Mouse (Mus musculus) stomach, postnatal 0 days (tissue): ENCODE measurements at regions not wholly inside any gene's neighbourhood (a gene's known extent, or its start where the extent isn't known, plus 50 kb on each side); places are given as distances from the start of the nearest gene placed in this dataset.

Experiments used
- ATAC-seq: fragments of 200-750 bp; cut with Nextera tagmentation; 2 replicates; pipeline ENCODE4 v1.8.0; 2017; ENCODE audit not compliant: low FRiP score, low TSS enrichment
- DNase-seq: peaks from one replicate; pipeline ENCODE4 v3.0.0-alpha.2; 2016; ENCODE audit warnings: low spot score
- H3K27ac ChIP-seq: fragments of 300-500 bp; sonication (generic); replicated peaks from 2 replicates; pipeline ENCODE4 v1.5.1; 2014; ENCODE audit warnings: mild to moderate bottlenecking, control low read depth
- H3K27me3 ChIP-seq: fragments of 300-500 bp; sonication (generic); 2 replicates; pipeline ENCODE4 v1.6.1; 2014; ENCODE audit warnings: low read length; ENCODE audit not compliant: control insufficient read depth, insufficient read depth
- H3K36me3 ChIP-seq: fragments of 300-500 bp; sonication (generic); 2 replicates; pipeline ENCODE4 v1.6.1; 2014; ENCODE audit warnings: low read length, mixed read lengths; ENCODE audit not compliant: control insufficient read depth, insufficient read depth
- H3K4me1 ChIP-seq: fragments of 300-500 bp; sonication (generic); replicated peaks from 2 replicates; pipeline ENCODE4 v1.6.1; 2014; ENCODE audit warnings: antibody characterized with exemption; ENCODE audit not compliant: control insufficient read depth, insufficient read depth
- H3K4me2 ChIP-seq: fragments of 300-500 bp; sonication (generic); replicated peaks from 2 replicates; pipeline ENCODE4 v1.6.1; 2014; ENCODE audit warnings: low read depth, mild to moderate bottlenecking, control low read depth, moderate library complexity
- H3K4me3 ChIP-seq: fragments of 300-500 bp; sonication (generic); 2 replicates; pipeline ENCODE4 v1.5.1; 2014; ENCODE audit warnings: low read depth, low read length, control low read depth
- H3K9ac ChIP-seq: fragments of 300-500 bp; sonication (generic); 2 replicates; pipeline ENCODE4 v1.6.1; 2014; ENCODE audit warnings: mild to moderate bottlenecking, low read length, control low read depth, mixed read lengths
- H3K9me3 ChIP-seq: fragments of 300-500 bp; sonication (generic); 2 replicates; pipeline ENCODE4 v1.6.1; 2016; ENCODE audit warnings: low read length; ENCODE audit not compliant: control insufficient read depth
- CTCF ChIP-seq: IDR thresholded peaks from 2 replicates; pipeline ENCODE4 v1.5.1; 2016; ENCODE audit warnings: antibody characterized with exemption, low read depth, mild to moderate bottlenecking, moderate library complexity
- EP300 ChIP-seq: optimal IDR thresholded peaks from 2 replicates; pipeline ENCODE3; 2016; ENCODE audit warnings: antibody characterized with exemption
- WGBS: fragments of 180-500 bp; shearing (Covaris S2); extraction: QIAGEN DNeasy Blood & Tissue Kit; methylation state at CpG from one replicate; pipeline ENCODE4 v1.1.7; 2014; 5-methylcytosine and 5-hydroxymethylcytosine counted together

DNA sequence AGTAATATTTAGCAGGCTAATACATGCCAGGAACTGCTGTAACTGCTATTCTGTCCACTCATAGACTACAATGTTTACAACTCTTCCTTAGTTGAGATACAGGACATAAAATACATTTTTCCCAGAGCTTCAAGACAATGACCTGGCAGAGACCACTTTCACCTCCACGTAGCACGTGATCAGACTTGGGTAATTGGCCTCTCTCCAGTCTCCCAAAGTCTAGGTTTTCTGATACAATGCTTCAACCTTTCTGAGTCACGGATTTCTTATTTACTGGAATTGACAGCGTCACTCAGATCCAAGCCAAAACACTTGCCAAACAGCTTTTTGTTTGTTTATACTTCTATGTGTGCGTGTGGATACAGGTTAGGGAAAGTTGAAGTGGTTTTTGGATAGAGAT, 183.2 kb downstream of the Csl start:
- no peak for ATAC-seq
- no peak overlapping the region for H3K4me2 ChIP-seq
- WGBS = 55% methylated on average over 5 of the region's 5 CpGs
- H3K9ac ChIP-seq = no peak overlapping the region
- TF ChIP-seq EP300 (no peak), CTCF (no peak)
- no peaks in the 10 kb centered on the region for H3K27me3 ChIP-seq
- H3K36me3 ChIP-seq = no peaks in the 10 kb centered on the region
- no peak overlapping the region for H3K4me3 ChIP-seq
- no peaks in the 10 kb centered on the region for H3K4me1 ChIP-seq
- H3K9me3 ChIP-seq = no peaks in the 10 kb centered on the region
- H3K27ac ChIP-seq = no peak overlapping the region
- no peak for DNase-seq

DNA sequence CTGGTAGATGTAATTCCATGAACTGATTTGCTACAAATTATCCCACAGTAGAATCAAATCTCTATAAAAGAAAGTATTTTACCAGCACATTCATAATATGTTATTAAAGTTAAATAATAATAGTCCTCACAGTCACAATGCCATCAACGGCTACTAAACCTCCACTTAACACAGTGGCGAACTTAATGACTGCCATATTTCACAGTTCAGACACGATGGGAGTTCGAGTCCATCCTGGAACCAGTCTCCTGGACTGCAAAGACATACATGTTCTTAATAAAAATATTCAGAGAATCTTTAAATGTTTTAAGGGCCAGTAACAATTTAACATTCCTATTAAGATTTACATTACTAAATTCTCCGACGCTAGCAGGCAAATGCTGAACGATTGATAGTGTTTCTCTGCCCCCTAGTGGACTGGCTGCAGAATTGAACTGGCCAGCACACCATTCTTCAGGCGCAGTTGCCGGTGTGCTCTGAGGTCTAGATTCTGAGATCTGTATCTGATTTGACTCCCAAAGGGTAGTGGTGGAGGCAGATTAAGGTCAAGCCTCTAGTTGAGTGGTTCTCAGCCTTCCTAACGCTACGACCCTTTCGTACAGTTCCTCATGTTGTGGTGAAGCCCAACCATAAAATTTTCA, 182.3 kb downstream of the Csl start:
- no peak overlapping the region for H3K4me3 ChIP-seq
- H3K4me2 ChIP-seq = no peak overlapping the region
- H3K4me1 ChIP-seq = no peaks in the 10 kb centered on the region
- H3K9me3 ChIP-seq = no peaks in the 10 kb centered on the region
- no peak overlapping the region for H3K27ac ChIP-seq
- no peaks in the 10 kb centered on the region for H3K27me3 ChIP-seq
- TF ChIP-seq CTCF = peak; percentile 95
- TF ChIP-seq EP300 = no peak
- WGBS = 22% methylated on average over 12 of the region's 12 CpGs
- ATAC-seq = no peak
- peak; percentile 45 for DNase-seq
- no peak overlapping the region for H3K9ac ChIP-seq
- no peaks in the 10 kb centered on the region for H3K36me3 ChIP-seq

DNA sequence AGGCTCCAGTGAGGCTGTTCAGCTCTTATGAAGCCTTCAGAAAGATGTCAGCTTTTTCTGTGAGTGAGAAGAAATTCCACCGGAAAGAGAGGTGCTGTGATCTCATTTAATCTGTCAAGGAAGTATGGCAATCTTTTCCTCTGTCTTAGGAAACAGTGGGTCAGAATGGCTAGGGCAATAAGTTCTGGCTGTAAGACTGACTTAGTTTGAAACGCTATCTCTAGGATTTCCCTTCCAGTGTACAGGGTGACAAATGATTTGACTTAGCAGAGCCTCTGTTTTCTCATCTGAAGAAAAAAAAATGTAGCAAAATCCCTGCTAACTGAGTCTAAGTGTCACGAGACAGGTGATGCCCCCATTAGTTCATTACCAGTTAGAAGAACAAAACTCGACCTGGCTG, 181.1 kb downstream of the Csl start:
- Histone ChIP-seq H3K4me1 (no peaks in the 10 kb centered on the region), H3K36me3 (no peaks in the 10 kb centered on the region), H3K4me2 (no peak overlapping the region), H3K9ac (no peak overlapping the region), H3K4me3 (no peak overlapping the region), H3K9me3 (no peaks in the 10 kb centered on the region), H3K27ac (no peak overlapping the region), H3K27me3 (no peaks in the 10 kb centered on the region)
- DNase-seq (no peak), ATAC-seq (no peak)
- TF ChIP-seq CTCF = no peak
- no peak for TF ChIP-seq EP300
- WGBS = 45% methylated on average over 4 of the region's 4 CpGs

DNA sequence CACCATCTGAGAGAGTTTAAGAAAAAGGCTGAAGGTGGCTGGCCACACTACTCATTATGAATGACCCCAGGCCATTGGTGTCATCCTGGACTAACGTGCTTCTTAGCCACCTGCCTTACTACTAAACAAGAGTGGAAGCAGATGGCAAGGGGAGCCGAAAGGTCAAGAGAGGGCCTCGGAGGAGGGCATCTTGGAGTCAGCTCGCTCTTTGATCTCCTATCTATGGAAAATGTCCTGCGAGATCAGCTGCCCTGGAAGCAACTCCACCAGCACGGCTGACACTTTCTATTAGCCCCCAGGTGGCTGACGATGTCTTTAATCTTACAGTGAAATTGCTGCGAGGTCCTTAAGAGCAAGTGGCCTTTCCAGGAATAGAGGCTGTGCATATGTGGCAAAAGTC, 179.3 kb downstream of the Csl start:
- H3K9me3 ChIP-seq = no peaks in the 10 kb centered on the region
- H3K27me3 ChIP-seq = no peaks in the 10 kb centered on the region
- no peak overlapping the region for H3K4me2 ChIP-seq
- no peak for ATAC-seq
- H3K4me3 ChIP-seq = no peak overlapping the region
- 50% methylated on average over 8 of the region's 8 CpGs for WGBS
- H3K9ac ChIP-seq = no peak overlapping the region
- H3K36me3 ChIP-seq = no peaks in the 10 kb centered on the region
- no peak for DNase-seq
- TF ChIP-seq EP300 (no peak), CTCF (no peak)
- no peak overlapping the region for H3K27ac ChIP-seq
- no peaks in the 10 kb centered on the region for H3K4me1 ChIP-seq

DNA sequence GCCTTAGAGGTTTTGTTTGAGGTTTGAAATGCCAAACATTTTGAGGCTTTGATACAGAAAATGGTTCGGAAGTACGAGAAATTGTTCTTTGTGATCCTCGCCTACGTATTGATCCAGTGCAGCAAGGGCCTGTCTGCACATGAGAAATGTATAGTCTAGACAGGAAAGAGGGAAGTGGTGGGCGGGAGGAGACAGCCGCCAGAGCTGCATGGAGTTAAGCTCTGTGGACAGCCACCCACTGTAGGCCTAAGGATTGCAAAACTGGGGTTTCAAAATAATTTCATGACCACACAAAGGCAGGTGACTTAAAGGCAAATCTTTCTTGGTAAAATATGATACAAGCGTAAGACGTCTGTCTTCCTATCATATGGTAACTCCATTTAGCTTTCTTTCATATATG, 178.4 kb downstream of the Csl start:
- H3K27ac ChIP-seq = no peak overlapping the region
- WGBS = 49% methylated on average over 8 of the region's 8 CpGs
- H3K4me2 ChIP-seq = no peak overlapping the region
- no peak overlapping the region for H3K9ac ChIP-seq
- TF ChIP-seq CTCF (no peak), EP300 (no peak)
- no peak for ATAC-seq
- H3K4me1 ChIP-seq = no peaks in the 10 kb centered on the region
- DNase-seq = no peak
- no peak overlapping the region for H3K4me3 ChIP-seq
- H3K27me3 ChIP-seq = no peaks in the 10 kb centered on the region
- no peaks in the 10 kb centered on the region for H3K36me3 ChIP-seq
- no peaks in the 10 kb centered on the region for H3K9me3 ChIP-seq

DNA sequence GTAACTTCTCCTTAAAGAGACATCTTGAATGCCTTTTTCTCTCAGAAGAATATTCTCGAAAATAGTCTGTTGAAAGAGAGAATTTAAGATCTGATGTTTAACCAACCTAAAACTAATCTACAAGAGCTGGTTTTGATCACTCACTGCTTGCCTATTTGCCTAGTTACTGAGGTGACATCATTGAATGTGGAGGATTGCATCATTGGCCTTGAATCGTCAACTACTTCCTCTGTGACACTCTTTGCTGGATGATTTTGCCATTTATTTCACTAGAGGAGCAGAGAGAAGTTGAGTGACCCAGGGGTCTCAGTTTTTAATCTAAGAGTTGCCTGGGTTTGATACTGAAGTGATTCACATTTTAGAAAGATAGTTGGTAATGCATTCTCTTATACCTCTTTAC, 174.6 kb downstream of the Csl start:
- Histone ChIP-seq H3K4me2 (no peak overlapping the region), H3K27me3 (no peaks in the 10 kb centered on the region), H3K36me3 (no peaks in the 10 kb centered on the region), H3K9me3 (no peaks in the 10 kb centered on the region), H3K4me1 (no peaks in the 10 kb centered on the region), H3K9ac (no peak overlapping the region), H3K27ac (no peak overlapping the region), H3K4me3 (no peak overlapping the region)
- DNase-seq (no peak), ATAC-seq (no peak)
- WGBS = 77% methylated on average over 2 of the region's 2 CpGs
- TF ChIP-seq CTCF (no peak), EP300 (no peak)
